Mouse (Mus musculus): Measurements from ENCODE around the gene Trim12a.

GRCm38 (mm10) chr7:104314796-104315353, 391 bp downstream of the Trim12a start:
- no peak for TF ChIP-seq CTCF (IDR thresholded peaks at IDR 0.05; ENCODE audit: control insufficient read depth, insufficient read depth, low read length)
- TF ChIP-seq POLR2A (IDR thresholded peaks at IDR 0.05; ENCODE audit: borderline replicate concordance, control insufficient read depth, low read depth, low read length) = no peak

Measured in bone marrow, adult 2 months (tissue).